Mouse (Mus musculus): Measurements from ENCODE around the gene Csf2rb2. TPM values are rescaled to one million over a fixed set of nuclear protein-coding genes. Genes with fewer than 3 reads are reported as not detected.

Csf2rb2 gene
- total and polyA plus RNA-seq, 2 experiments from 2014 or later, result 0.19 to 0.50 TPM

DNA sequence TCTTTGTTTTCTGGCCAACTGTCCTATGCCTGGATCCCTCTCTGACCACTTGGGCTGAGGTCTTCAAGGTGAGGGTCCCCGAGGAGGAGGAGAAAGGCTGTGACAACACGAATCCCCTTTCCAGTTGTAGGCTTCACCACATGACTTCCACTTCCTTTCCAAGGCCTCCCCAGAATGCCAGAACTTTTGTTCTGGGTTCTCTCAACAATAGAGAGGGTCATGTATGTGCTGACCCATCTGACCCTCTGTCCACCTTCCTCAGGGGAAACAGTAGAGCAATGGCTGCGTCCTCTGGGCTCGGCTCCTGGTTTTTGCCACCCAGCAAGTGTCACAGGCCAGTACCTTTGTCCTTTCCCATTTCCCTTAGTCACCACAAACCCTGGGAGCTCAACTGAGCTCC is 5.5 kb upstream of the Csf2rb2 start:
- Histone ChIP-seq H3K36me3 (replicated peaks; ENCODE audit: control insufficient read depth, insufficient read depth, low read length) (no peaks in the 10 kb centered on the region), H3K4me2 (ENCODE audit: low read depth, low read length) (no peak overlapping the region), H3K9me3 (replicated peaks; ENCODE audit: control insufficient read depth, low read length) (no peaks in the 10 kb centered on the region), H3K4me3 (ENCODE audit: low read depth, low read length) (no peak overlapping the region), H3K9ac (replicated peaks; ENCODE audit: low read depth, low read length) (no peak overlapping the region), H3K4me1 (ENCODE audit: control insufficient read depth, insufficient read depth) (peaks cover 5% of the 10 kb centered on the region; the same call in 1 of the 2 replicates), H3K27ac (ENCODE audit: low read depth) (no peak overlapping the region), H3K27me3 (ENCODE audit: control insufficient read depth, insufficient read depth, low read length) (no peaks in the 10 kb centered on the region)
- 65% methylated on average over 4 of the region's 4 CpGs for WGBS
- TF ChIP-seq EP300 (IDR thresholded peaks at IDR 0.05; ENCODE audit: low read depth), result no peak
- TF ChIP-seq CTCF (IDR thresholded peaks at IDR 0.05; ENCODE audit: low read depth), result no peak
- no peak for DNase-seq (ENCODE audit: low spot score)
- no peak for ATAC-seq (ENCODE audit: insufficient read depth, low read depth)

DNA sequence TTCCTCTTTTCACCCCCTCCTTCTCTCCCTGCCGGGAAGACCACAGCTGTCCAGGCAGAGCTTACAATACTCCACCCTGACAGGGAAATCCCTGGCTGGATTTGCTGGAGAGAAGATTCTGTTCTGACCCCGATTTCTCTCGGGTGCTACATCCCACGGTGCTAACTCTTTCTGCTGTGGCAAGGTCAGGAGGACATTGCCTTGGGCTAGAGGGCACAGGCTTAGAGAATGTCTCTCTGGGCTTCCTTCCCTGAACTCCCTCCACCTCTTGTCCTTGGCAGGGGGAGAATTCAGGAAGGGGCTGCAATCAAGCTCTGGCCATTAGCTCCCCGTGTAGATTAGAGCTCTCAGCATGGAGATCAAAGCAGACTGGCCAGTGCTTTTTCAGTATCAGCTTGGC is 4.3 kb upstream of the Csf2rb2 start:
- DNase-seq (ENCODE audit: low spot score) (no peak), ATAC-seq (ENCODE audit: insufficient read depth, low read depth) (no peak)
- H3K4me2 ChIP-seq (ENCODE audit: low read depth, low read length), result no peak overlapping the region
- no peaks in the 10 kb centered on the region for H3K36me3 ChIP-seq (replicated peaks; ENCODE audit: control insufficient read depth, insufficient read depth, low read length)
- H3K27ac ChIP-seq (ENCODE audit: low read depth), result no peak overlapping the region
- no peaks in the 10 kb centered on the region for H3K9me3 ChIP-seq (replicated peaks; ENCODE audit: control insufficient read depth, low read length)
- 7% methylated on average over 5 of the region's 5 CpGs for WGBS
- TF ChIP-seq EP300 (IDR thresholded peaks at IDR 0.05; ENCODE audit: low read depth) (no peak), CTCF (IDR thresholded peaks at IDR 0.05; ENCODE audit: low read depth) (no peak)
- peaks cover 5% of the 10 kb centered on the region; the same call in 1 of the 2 replicates for H3K4me1 ChIP-seq (ENCODE audit: control insufficient read depth, insufficient read depth)
- no peak overlapping the region for H3K4me3 ChIP-seq (ENCODE audit: low read depth, low read length)
- no peaks in the 10 kb centered on the region for H3K27me3 ChIP-seq (ENCODE audit: control insufficient read depth, insufficient read depth, low read length)
- no peak overlapping the region for H3K9ac ChIP-seq (replicated peaks; ENCODE audit: low read depth, low read length)

DNA sequence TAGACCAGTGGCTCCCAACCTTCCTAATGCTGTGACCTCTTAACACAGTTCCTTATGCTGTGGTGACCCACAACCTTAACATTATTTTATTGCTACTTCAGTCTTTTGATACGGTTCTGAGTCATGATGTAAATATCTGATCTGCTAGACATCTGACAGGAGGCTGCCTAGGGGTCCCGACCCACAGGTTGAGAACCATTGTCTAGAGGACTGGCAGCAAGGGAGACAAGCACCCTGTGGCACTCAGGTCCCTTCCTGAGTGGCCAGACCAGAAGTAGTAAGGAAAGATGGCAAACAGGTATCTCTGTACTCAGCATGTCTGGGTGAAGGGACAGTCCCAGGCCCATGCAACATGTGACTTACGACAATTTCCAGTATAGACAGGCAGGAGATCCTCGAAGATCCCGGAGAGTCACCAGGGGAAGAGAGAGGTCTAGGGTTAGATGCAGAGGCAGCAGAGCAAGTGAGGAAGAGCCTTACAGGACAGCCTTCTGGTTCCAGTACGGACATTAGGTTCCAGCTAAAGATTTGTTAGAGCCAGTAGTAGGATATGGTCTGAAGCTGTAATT is 1.8 kb downstream of the Csf2rb2 start:
- ATAC-seq (ENCODE audit: insufficient read depth, low read depth), result no peak
- no peaks in the 10 kb centered on the region for H3K36me3 ChIP-seq (replicated peaks; ENCODE audit: control insufficient read depth, insufficient read depth, low read length)
- no peak overlapping the region for H3K4me2 ChIP-seq (ENCODE audit: low read depth, low read length)
- DNase-seq (ENCODE audit: low spot score), result no peak
- no peak for TF ChIP-seq EP300 (IDR thresholded peaks at IDR 0.05; ENCODE audit: low read depth)
- no peak for TF ChIP-seq CTCF (IDR thresholded peaks at IDR 0.05; ENCODE audit: low read depth)
- no peaks in the 10 kb centered on the region for H3K27me3 ChIP-seq (ENCODE audit: control insufficient read depth, insufficient read depth, low read length)
- no peaks in the 10 kb centered on the region for H3K9me3 ChIP-seq (replicated peaks; ENCODE audit: control insufficient read depth, low read length)
- H3K9ac ChIP-seq (replicated peaks; ENCODE audit: low read depth, low read length), result no peak overlapping the region
- H3K4me3 ChIP-seq (ENCODE audit: low read depth, low read length), result no peak overlapping the region
- H3K27ac ChIP-seq (ENCODE audit: low read depth), result no peak overlapping the region
- no peaks in the 10 kb centered on the region for H3K4me1 ChIP-seq (ENCODE audit: control insufficient read depth, insufficient read depth)
- 79% methylated on average over 6 of the region's 6 CpGs for WGBS

DNA sequence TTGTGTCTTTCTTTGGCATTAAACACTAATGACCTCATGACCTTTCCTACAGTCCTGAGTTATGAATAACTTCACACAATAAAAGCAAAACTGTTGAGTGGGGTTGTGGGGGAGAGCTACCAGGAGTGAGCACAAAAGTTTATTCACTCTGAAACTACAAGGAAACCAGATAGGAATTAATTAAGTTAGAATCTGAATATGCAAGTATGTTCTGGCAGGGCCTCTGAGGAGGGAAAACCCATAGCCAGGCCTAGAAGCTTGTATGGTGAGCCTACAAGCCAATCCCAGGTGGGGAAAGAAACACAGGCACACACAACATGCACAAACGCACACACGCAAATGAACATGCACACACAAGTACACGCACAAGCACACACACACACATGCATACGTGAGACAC is 2.8 kb downstream of the Csf2rb2 start:
- no peak for TF ChIP-seq CTCF (IDR thresholded peaks at IDR 0.05; ENCODE audit: low read depth)
- TF ChIP-seq EP300 (IDR thresholded peaks at IDR 0.05; ENCODE audit: low read depth), result no peak
- H3K36me3 ChIP-seq (replicated peaks; ENCODE audit: control insufficient read depth, insufficient read depth, low read length), result no peaks in the 10 kb centered on the region
- no peak for ATAC-seq (ENCODE audit: insufficient read depth, low read depth)

GRCm38 (mm10) chr15:78300773-78301172 is 4.7 kb downstream of the Csf2rb2 start:
- Histone ChIP-seq H3K9ac (replicated peaks; ENCODE audit: low read depth, low read length) (no peak overlapping the region), H3K36me3 (replicated peaks; ENCODE audit: control insufficient read depth, insufficient read depth, low read length) (no peaks in the 10 kb centered on the region), H3K27me3 (ENCODE audit: control insufficient read depth, insufficient read depth, low read length) (no peaks in the 10 kb centered on the region), H3K4me2 (ENCODE audit: low read depth, low read length) (no peak overlapping the region), H3K9me3 (replicated peaks; ENCODE audit: control insufficient read depth, low read length) (no peaks in the 10 kb centered on the region), H3K27ac (ENCODE audit: low read depth) (no peak overlapping the region), H3K4me1 (ENCODE audit: control insufficient read depth, insufficient read depth) (no peaks in the 10 kb centered on the region), H3K4me3 (ENCODE audit: low read depth, low read length) (no peak overlapping the region)
- TF ChIP-seq EP300 (IDR thresholded peaks at IDR 0.05; ENCODE audit: low read depth) (no peak), CTCF (IDR thresholded peaks at IDR 0.05; ENCODE audit: low read depth) (no peak)
- ATAC-seq (ENCODE audit: insufficient read depth, low read depth) (no peak), DNase-seq (ENCODE audit: low spot score) (no peak)

More for the DNA sequence above, 2.8 kb downstream of the Csf2rb2 start:
- no peak overlapping the region for H3K27ac ChIP-seq (ENCODE audit: low read depth)
- H3K27me3 ChIP-seq (ENCODE audit: control insufficient read depth, insufficient read depth, low read length), result no peaks in the 10 kb centered on the region
- 95% methylated on average over 4 of the region's 4 CpGs for WGBS
- no peak overlapping the region for H3K4me2 ChIP-seq (ENCODE audit: low read depth, low read length)
- no peaks in the 10 kb centered on the region for H3K9me3 ChIP-seq (replicated peaks; ENCODE audit: control insufficient read depth, low read length)
- H3K4me1 ChIP-seq (ENCODE audit: control insufficient read depth, insufficient read depth), result no peaks in the 10 kb centered on the region
- DNase-seq (ENCODE audit: low spot score), result no peak
- H3K4me3 ChIP-seq (ENCODE audit: low read depth, low read length), result no peak overlapping the region
- H3K9ac ChIP-seq (replicated peaks; ENCODE audit: low read depth, low read length), result no peak overlapping the region

DNA sequence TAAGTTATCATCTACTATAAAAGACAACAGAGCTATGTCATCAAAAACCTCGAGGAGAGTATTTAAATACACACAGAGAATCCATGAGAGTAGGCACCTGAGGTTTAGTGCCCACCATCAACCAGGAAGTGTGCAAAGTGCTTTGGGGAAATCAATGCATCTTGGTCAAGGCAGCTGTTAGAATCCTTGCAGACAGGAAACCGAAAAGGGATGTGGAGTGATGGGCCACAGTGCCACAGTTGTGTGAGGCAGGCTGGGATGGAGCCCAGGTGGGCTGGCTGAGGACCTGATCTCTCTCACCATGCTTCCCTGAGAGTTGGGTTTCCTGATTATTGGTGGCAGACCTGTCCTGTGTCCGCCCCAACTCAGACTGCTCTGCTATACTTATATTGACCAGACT is 5.9 kb downstream of the Csf2rb2 start:
- ATAC-seq (ENCODE audit: insufficient read depth, low read depth) (no peak), DNase-seq (ENCODE audit: low spot score) (no peak)
- TF ChIP-seq CTCF (IDR thresholded peaks at IDR 0.05; ENCODE audit: low read depth), result no peak
- no peak for TF ChIP-seq EP300 (IDR thresholded peaks at IDR 0.05; ENCODE audit: low read depth)
- no peaks in the 10 kb centered on the region for H3K9me3 ChIP-seq (replicated peaks; ENCODE audit: control insufficient read depth, low read length)
- no peaks in the 10 kb centered on the region for H3K36me3 ChIP-seq (replicated peaks; ENCODE audit: control insufficient read depth, insufficient read depth, low read length)
- no peak overlapping the region for H3K4me3 ChIP-seq (ENCODE audit: low read depth, low read length)
- no peaks in the 10 kb centered on the region for H3K27me3 ChIP-seq (ENCODE audit: control insufficient read depth, insufficient read depth, low read length)
- no peak overlapping the region for H3K4me2 ChIP-seq (ENCODE audit: low read depth, low read length)
- H3K9ac ChIP-seq (replicated peaks; ENCODE audit: low read depth, low read length), result no peak overlapping the region
- 79% methylated on average over 3 of the region's 3 CpGs for WGBS
- H3K4me1 ChIP-seq (ENCODE audit: control insufficient read depth, insufficient read depth), result no peaks in the 10 kb centered on the region
- H3K27ac ChIP-seq (ENCODE audit: low read depth), result no peak overlapping the region

Measured in heart, postnatal 0 days (tissue).